Mouse (Mus musculus) gastrocnemius, postnatal 4 days (tissue): Measurements from ENCODE around the gene Vmn1r221. TPM values are rescaled to one million over a fixed set of nuclear protein-coding genes. Genes with fewer than 3 reads are reported as not detected.
"Not testable (repeated sequence)": the region's sequence is repeated elsewhere in the genome, so short reads cannot be mapped to it uniquely, and the experiment has no call there.

ENCODE experiments used
- DNase-seq, 2 experiments: peaks; one replicate each; pipeline ENCODE4 v3.0.0; 2021 to 2022; ENCODE audit warnings: low spot score in 2 of 2, mixed read lengths in 2 of 2
- long read RNA-seq, 2 experiments: library from polyadenylated mRNA; stranded (forward); transcript quantifications; one replicate each; pipeline ENCODE4 v2.0.0; 2021
- total RNA-seq, 2 experiments: library from RNA; stranded (reverse); gene quantifications; 2 replicates each; pipeline ENCODE4 v1.2.3; 2021

Vmn1r221 gene
- total RNA-seq: not detected
- long read RNA-seq, experiment 1: 0 reads
- long read RNA-seq, experiment 2: 0 reads

DNA sequence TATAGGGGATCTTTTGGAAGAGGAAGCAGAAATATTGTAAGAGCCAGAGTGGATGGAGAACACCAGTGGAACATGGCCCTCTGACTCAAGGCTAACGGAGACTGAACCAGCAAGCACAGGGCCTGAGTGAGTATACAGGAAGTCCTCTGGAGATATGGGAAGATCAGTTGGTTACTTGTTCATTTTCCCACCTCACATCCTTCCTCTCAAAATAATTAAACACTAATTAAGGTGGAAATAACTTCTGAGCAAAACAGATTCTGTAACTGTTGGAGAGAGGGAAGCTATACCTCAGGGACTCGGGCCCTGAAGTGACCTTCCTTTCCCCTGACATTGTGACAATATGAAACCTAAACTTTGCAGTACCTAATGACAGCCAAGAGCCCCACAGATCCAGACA, at the start of gene Vmn1r221:
TSS of gene Vmn1r221 (plus strand) at position 301 of the 400 bp plus-strand sequence.
- not testable (repeated sequence) for DNase-seq

DNA sequence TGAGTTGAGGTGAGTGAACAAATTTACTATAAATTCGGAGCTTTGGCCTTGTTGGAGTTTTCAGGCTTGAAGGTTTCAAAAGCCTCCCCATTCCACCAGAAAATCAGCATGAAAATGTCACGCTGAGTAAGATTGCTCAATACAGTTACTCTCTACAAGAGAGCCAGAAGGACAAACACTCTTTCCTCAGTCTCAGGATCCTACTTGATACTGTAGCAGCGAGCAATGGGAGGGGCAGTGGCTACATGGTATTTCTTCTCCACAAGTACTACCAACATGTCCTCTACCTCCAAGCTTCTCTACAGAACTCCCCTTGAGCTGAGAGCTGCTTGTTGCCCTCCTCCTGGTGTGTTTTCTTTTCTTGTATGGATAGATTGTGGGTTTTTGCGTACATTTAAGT, 47.5 kb upstream of the Vmn1r221 start:
- not testable (repeated sequence) for DNase-seq

DNA sequence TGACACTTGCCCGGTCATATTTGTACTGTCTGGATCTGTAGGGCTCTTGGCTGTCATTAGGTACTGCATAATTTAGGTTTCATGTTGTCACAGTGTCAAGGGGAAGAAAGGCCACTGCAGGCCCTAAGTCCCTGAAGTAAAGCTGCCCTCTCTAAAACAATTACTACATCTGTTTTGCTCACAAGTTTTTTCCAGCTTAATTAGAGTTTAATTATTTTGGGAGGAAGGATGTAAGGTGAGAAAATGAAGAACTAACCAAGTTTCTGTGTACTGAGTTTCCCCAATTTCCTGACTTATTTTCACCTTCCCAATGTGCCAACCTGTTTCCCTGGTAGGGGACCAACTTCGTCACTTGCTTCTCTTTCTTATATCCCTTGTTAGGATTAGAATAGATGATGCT, 26.1 kb upstream of the Vmn1r221 start, which contains the start of gene Vmn1r220:
TSS of gene Vmn1r220 (minus strand) at position 101 of the 400 bp plus-strand sequence.
- no peak for DNase-seq

DNA sequence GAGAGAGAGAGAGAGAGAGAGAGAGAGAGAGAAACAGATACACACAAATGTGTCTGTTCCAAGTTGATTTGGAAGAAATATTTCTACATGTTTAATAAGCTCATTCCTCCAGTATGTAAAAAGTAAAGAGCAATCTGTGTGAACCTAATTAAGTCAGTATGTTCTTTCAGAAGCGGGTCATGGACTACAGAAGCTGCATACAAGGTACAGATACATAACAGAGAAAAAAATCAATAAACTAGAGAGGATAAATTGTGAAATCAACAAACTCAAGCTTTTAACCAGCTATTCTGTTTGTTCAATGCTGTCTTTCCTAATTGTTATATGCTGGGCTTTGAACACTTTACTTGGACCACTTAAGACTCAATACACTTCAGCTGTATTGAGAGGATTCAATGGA, 10.0 kb upstream of the Vmn1r221 start:
- not testable (repeated sequence) for DNase-seq

DNA sequence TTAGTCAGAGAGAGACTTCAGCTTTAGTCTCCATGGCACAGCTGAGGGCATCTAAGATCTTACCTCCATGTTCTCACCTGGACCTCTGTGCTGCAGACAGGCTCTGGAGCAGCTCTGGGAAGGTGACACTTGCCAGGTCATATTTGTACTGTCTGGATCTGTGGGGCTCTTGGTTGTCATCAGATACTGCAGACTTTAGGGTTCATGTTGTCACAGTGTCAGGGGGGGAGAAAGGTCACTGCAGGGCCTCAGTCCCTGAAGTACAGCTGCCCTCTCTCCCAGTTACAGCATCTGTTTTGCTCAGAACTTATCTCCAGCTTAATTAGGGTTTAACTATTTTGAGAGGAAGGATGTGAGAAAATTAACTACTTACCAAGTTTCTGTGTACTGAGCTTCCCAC, 21.9 kb downstream of the Vmn1r221 start, which contains the start of gene Vmn1r222:
TSS of gene Vmn1r222 (minus strand) at position 101 of the 400 bp plus-strand sequence.
- DNase-seq: not testable (repeated sequence)

DNA sequence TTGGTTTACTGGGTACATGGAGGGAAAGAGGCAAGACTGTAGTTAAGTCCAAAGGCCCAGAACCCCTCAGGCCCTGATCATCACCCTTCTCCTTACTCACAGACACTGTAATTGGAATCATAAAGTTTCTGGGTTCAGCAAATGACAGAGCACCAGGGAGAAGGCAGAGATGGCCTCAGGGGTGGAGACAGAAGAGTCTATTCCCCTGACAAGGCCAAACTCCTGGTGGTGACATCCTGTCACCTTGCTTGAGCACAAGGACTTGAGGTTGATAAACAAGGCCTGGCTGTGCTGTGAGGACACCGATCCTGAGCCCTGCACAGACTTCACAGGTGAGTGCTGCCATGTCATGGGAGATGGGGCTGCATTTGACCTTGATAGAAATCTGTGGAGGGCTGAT, 32.9 kb downstream of the Vmn1r221 start, which contains the start of gene Vmn1r223:
TSS of gene Vmn1r223 (plus strand) at position 301 of the 400 bp plus-strand sequence.
- not testable (repeated sequence) for DNase-seq

DNA sequence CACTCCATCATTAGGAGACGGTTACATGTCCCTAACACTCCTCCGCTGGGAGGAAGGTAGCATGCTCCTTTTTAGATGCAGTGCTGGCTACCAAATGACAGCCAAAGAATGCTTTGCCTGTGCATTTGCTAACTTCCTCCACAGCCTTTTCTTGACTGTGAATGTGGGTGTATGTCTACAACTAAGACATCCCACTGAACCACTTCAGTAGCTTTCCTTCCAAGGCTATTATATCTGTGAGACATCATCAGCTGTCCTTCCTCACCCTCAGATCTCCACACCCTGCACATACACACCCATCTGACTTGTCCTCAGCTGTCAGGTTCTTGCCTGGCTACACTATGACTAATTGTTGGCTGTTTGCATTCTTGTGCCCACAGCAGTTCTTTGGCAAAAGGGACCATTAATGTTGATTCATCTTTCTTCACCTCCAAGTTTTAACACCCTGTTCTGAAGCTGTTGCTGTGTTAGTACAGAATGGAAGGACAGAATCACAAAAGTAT, 44.7 kb downstream of the Vmn1r221 start:
- no peak for DNase-seq

DNA sequence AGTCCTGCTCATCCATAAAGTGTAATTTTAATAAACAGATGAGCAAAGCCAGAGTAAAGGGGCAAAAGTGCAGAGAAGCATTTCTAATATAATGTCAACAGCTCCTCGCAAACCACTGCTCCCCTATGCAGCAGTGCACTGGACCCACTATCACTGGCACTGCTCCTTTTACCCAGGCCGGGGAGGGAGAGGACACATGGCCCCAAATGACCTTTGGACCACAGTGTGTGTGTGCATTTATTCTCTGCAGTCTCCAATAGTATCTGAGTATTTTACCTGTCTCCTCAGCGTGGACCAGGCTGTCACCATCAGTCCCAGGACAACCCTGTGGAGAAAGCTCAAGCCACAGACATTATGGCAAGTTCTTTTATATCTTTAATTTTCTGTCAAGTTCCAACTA, 54.7 kb downstream of the Vmn1r221 start:
- DNase-seq: not testable (repeated sequence)

DNA sequence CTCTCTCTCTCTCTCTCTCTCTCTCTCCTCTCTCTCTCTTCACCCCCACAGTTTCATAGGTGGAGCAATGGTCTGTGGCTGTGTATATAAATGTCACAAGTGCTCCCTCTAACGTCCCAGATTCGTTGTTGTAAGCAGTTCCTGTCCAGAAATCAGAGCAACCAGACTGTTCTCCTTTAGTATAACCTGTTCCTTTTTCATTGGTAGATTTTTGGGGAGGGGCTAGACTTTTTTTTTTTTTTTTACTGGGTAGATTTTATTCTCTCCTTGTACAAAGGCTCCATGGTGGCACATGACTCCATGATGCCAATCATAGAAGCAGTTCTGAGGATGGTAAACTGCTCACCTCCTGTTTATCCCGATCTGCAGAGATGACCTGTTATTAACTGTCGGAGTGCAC, 55.2 kb downstream of the Vmn1r221 start:
- not testable (repeated sequence) for DNase-seq

DNA sequence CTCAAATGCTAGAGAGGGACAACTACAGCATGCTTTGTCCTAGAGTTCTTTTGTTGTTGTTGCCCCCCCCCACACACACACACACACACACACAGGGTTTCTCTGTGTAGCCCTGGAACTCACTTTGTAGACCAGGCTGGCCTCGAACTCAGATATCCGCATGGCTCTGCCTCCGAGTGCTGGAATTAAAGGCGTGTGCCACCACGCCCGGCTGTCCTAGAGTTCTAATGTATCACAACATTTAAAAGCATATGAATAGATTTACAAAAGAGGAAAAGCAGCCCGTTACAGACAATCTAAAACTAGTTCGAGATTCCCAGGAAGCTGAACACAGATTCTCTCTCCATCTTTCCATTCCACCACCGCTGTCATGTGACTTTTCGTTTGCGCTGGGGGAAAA, 55.8 kb downstream of the Vmn1r221 start:
- no peak for DNase-seq

DNA sequence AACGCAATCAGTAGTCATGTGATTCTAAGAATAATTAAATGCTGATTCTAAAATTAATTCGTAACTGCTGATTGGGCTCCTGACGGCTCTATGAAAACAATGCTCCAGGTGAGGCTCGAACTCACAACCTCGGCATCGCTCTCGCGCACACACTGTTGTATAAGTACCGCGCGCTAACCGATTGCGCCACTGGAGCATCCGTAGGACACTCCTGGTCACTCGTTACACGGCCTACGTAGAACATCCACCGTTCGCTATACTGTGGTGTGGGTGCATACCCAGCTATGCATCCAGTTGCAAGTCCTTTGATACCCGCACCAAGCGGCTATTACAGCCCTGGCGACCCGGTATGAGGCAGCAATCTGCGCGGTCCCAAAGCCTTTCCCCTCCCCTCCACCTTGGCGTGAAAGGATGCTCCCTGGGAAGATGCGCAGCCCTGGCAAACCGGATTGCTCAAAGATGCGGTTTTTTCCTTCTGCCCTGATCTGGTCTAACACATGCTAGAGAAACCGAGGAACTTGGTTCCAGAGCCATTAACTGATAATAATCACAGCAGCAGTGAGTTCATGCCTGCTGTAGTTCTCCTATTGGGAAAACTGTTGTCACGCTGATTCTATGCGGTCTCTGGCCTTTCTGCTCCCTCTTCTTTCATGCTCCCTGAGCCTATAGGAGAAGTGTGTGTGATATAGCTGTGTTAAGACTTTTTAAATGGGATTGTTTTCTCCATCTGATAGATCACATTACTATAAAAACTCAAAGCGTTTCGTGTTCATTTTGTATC, 56.6 kb downstream of the Vmn1r221 start:
- no peak for DNase-seq

Other genes with a start within 250 kb of the Vmn1r221 start
- gene Vmn1r213, start 206.5 kb upstream of the Vmn1r221 start, total RNA-seq: not detected
- not detected for gene Vmn1r214, start 183.7 kb upstream of the Vmn1r221 start, total RNA-seq
- not detected for gene Vmn1r215, start 146.1 kb upstream of the Vmn1r221 start, total RNA-seq
- gene Vmn1r217, start 95.9 kb upstream of the Vmn1r221 start, total RNA-seq: not detected
- not detected for gene Vmn1r218, start 81.0 kb upstream of the Vmn1r221 start, total RNA-seq
- gene Vmn1r219, start 54.8 kb upstream of the Vmn1r221 start, total RNA-seq: not detected
- gene Vmn1r220, start 26.2 kb upstream of the Vmn1r221 start, total RNA-seq: not detected
- gene Vmn1r222, start 21.8 kb downstream of the Vmn1r221 start, total RNA-seq: not detected
- not detected for gene Vmn1r223, start 33.0 kb downstream of the Vmn1r221 start, total RNA-seq
- 10 to 100 TPM; 17.8 to 20.8 TPM for gene Zfp322a, start 155.1 kb downstream of the Vmn1r221 start, total RNA-seq
- 1 to 10 TPM; 6.2 to 6.6 TPM for gene Abt1, start 209.7 kb downstream of the Vmn1r221 start, total RNA-seq